Mouse (Mus musculus): ENCODE data around the gene Slc47a1.
A peak's percentile ranks its signal among the peaks of the same experiment; 100 is the strongest.

DNA sequence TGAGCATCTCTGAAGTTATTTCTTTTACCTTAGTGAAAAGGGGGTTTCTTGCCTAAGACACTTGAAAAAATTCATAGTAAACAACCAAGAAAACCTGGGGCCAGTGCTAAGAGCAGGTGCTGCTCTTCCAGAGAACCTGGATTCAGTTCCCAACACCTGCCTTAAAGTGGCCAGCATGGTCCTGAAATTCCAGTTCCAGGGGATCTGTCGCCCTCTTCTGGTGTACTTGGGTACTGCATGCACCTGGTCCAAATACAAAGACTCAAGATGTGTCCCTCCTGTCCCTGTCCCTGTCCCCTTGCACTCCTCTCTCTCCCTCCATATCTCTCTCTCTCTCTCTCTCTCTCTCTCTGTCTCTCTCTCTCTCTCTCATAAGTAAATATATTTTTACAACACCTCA, 32.0 kb upstream of the Slc47a1 start:
- TF ChIP-seq CHD2 (IDR thresholded peaks at IDR 0.05; ENCODE audit: low read depth, low read length), result no peak
- no peak for TF ChIP-seq MAFK (IDR thresholded peaks at IDR 0.05; ENCODE audit: insufficient read depth, low read depth, low read length)
- peak; percentile 94 for TF ChIP-seq ZC3H11A (IDR thresholded peaks at IDR 0.05; ENCODE audit: borderline replicate concordance, low read depth, low read length)
